Mouse (Mus musculus) layer of hippocampus, adult 8-10 months (tissue): ENCODE data around the gene Pkhd1. TPM values are rescaled to one million over a fixed set of nuclear protein-coding genes. Genes with fewer than 3 reads are reported as not detected.

Experiments
- DNase-seq, 2 experiments: peaks; one replicate each; pipeline ENCODE4 v3.0.0; 2022; ENCODE audit warnings: low spot score in 2 of 2
- total RNA-seq, 4 experiments: library from RNA; stranded (reverse); gene quantifications; 2 replicates each; pipeline ENCODE4 v1.2.4; 2022

The Pkhd1 gene
- total RNA-seq, result under 1 TPM in 1 of 4 experiments, not detected in 3; 0.04 TPM

DNA sequence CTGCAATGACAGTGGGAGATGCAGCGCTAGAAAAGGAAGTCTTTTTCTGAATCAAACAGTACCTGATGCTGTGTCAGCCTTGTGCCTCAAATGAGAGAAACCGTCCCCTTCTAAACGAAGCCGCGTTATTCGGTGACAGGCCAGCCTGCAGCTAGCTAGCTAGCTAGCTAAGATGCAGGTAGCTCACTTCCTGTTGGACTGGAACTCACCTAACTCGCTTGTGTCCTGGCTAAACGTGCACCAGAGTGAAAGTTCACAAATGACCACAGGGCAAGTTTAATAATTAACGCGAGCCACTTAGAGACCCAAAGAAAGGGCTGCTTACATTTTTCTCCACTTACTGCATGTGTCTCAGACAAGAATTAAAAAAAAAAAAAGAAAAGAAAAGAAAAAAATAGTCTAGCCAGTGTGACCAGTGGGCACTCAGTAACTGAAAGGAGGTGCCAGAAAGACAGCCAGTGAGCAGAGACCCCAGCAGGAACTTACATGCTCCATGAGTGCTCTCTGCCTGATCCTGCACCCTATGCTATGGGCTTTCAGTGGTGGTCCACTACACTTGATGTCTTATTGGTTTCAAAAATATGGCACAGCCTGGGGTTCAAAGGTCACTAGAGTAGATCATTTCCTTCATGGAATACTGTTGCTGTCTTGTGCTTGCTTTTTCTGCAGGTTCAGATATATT is at the start of gene Pkhd1:
TSS of gene Pkhd1 (minus strand) at position 216 of the 682 bp plus-strand sequence.
- DNase-seq, result no peak

DNA sequence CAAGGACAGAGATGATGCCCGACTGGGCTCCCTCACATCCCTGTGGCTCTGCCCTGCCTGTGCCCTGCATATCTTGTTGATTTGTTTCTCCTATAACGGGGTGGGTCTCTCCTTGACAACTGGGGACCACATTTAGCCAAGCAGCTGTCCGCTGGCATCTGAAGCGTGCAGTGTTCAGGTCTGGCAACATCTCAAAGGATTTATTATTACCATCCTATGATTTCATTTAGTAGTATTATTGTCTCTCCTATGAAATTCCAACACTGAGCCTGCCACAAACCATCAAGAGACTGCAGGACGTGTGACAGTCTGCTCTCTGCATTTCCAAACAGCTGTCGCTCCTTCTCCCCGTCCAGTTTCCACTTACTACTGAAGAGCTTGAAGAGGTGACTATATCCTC is 49.7 kb upstream of the Pkhd1 start:
- no peak for DNase-seq

DNA sequence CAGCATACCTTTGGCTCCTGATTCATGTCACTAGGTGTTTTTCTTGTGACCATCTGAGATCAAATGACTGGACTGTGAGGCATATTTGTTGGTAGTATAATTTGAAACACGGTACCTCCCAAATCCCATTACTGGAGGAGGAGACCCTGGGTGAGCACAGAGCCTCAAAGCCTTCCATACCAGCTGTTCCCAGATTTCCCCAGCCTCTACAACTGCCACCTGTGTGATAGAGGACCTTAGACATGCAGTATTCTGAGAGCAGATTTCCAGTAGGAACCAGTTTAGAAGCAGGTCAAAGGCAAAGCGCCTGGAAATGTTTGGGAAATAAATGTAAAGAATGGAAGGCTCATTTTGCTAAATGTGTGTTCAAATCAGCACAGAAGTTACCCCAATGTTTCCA is 48.4 kb upstream of the Pkhd1 start:
- DNase-seq, result no peak

DNA sequence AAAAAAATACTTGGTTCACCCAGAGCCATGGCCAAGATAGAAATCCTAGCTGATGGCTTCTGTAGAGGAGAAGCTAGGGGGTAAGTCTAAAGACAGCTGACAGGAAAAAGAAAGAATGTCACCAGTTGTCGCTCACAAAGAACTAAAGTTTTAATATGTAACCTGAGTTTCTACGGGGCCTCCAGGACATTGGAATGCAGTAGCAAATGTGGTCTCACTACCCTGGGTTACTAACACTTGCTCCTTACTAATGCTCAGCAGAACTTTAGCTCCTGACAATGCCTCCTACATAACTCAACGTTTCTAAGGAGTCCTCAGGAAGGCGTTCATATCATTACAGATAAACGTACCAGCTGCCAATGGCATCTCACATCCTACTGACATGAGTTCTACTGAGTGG is 37.2 kb upstream of the Pkhd1 start:
- DNase-seq, result no peak

DNA sequence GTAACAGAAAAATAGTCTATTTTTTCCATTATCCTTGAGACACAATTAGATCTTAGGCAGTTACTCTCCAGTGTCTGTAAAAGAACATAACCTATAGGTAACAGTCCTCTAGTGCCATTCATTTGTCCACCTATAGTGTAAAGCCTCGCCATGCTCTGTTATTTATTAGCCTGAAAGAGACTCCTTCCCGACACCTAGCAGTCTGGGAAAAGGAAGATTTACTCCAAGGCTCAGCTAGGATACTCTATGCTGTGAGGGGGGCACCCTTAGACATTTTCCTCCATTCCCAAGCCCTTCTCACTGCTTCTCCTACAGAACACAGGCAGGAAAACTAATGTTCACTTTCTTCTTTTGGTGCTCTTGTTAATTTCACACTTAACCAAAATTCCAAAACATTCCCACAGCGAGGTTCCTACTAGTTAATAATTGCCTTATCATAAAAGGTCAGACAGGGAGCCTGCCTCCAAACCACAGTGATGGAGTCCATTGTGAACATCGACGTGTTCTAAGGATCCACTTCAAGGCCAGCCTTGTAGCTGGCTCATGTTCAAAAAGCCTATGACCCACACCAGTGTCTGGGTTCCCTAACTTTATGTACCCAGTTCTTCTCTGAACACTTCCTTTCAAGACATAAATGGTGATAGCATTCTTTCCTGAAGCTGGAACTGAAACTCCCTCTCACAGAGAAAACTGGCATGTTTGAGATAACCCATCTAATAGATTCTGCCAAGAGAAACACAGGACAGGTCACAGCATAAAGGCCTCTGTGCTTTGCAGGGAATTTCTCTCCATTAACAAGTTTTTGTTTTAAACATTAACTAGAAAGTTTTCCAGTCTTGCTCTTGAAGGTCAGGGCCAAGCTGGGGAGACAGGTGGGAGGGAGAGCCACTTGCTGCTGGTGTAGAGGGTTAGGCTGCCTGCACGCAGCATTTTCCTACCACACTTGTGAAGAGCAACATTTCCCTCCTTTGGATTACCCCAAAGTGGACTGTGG is 35.9 kb upstream of the Pkhd1 start:
- DNase-seq, result no peak

DNA sequence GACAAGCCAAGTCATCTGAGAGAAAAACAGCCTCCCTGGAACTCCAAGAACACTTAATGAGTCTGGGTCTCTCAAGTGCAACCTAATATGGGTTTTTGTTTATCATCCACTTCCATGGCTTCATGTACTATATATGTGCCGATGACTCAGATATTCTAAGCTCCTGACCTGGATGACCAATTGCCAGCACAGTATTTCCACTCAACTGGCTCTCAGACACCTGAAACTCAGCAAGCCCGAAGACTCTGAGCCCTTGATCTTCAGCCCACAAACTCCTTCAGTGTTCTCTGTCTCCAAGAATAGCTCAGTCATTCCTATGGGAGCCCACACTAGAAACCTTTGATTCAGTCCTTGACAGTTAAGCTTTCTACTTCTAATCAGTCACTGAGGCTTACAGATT is 17.0 kb upstream of the Pkhd1 start:
- no peak for DNase-seq

DNA sequence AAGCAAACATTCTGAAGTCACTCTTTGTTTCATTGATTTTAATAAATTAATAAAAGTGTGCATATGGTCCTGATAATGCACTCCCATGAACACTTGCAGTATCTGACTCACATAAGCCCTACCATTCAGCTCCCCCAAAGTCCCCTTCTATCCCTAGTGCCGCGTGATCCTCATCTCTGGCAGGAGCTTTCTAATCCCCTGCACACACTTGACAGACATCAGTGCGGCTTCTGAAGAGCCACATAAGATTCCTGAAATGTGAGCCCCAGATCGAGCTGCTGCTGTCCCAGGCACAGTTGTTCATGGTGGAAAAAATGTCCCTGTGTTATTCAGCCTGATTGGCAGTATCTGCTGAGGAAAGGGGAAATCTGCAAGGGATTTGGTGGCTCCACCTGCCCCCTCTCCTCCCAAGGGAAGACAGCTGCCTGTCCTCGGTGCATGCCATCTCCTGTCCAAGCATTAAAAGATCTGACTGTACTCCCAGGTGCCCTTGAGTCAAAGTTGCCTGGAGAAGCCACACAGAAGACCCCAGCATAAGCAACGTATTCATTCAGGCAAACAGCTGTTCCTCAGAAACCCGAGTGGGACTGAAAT is 15.5 kb upstream of the Pkhd1 start:
- DNase-seq, result no peak

DNA sequence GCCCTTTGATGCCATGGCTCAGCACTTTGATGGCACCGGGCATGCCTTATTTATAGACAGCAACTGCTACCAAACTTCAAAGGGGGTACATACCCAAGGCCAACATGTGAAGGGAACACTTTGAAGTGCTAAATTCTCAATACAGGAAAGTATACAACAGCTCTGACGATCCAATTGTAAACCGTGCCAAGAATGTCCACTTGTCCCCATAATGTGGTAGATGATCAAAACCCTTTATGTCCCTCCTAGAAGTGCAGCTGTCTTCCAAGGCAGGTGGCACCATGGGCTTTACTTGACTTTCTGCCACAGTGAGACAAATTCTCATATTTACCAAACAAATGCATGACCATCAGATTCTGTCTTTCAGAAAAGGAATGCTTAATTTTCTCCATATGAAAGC is 6.7 kb upstream of the Pkhd1 start:
- DNase-seq, result no peak

DNA sequence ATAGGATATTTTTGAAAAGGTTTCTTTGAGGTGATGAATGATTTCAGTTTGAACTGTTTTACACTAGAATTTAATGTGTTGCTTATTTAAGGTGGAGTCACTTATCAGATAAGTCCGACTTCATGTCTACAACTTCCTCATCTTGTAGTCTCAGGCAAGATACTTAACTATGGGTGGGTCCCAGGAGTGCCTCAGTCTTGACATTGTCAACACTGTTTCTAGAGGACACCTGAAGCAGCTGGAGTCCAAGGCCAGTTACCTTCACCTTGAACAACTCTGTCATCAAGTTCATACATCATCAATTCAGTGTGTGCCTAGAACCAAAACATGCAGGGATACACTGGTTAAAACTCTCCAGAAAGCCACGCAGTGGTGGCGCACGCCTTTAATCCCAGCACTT is 5.5 kb upstream of the Pkhd1 start:
- no peak for DNase-seq

DNA sequence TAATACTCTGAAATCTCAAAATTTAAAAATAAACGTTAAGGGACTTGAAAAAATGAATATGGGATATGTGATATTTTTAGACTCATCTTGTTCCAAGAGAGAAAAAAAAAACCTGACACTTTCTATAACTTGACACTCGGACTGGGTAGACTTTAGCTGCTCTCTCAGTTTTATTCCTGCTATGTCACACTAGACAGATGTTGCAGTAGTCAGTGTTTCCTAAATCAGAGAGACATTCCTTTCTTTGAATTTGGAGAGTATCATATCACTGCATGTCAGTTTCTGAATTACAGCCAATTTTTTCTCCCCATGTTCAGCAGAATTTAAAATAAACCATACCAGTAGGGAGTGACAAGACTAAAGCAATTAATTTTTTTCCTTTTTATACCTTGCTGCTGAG is 2.7 kb upstream of the Pkhd1 start:
- no peak for DNase-seq

DNA sequence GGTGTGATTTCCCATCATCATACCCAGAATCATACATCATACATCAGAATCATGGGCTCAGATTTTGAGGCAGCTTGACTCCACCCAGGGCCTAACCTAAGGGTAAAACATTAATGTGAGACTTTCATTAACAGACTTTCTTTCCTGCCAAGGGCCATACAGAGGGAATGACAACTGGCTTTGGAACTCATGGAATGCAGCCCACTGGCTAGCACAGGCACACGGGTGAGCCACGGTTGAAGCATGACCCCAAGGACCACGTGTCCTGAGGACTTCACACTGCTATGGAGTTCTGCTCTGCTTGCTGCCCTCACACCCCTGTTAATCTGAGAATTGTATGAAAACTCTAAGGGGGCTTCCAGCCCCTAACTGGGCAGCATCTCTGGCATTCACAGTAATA is 1.5 kb upstream of the Pkhd1 start:
- DNase-seq, result no peak

DNA sequence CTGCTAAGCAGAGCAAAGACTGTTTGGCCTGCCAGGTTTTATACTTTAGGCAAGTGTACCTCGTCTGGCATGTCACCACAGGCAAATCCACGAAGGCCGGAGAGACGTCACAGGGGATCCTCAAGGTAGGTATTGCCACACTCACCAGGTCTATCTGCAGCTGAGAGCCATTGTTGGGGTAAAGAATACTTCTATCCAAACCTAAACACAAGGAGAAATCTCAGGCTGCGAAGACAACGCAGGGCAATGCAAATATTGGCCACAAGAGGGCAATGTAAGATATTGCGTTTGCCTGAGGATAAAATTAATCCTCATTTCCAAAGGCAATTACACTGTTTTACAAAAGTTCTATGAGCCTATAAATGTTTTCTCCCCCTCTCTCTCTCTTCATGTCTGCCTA is 5.2 kb downstream of the Pkhd1 start:
- DNase-seq, result peak in 1 of 2 experiments; percentile 50

DNA sequence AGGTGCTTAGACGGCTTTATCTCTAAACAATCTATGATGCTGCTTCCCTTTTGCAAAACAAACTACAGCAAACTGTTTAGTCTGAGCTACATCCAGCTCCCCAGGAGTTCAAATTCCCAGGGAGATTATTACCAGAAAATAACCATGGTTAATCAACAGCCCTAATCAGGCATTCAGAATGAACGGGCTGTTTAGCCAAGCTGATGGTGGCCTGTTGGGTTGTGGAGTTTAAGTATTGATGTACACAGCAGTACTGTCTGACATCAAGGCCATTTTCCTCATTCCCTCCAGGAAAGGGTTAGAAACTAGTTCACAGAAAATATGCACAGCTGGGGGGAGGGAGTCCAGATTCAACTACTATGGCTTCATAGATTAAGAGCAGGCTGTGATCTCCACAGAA is 12.4 kb downstream of the Pkhd1 start:
- no peak for DNase-seq

DNA sequence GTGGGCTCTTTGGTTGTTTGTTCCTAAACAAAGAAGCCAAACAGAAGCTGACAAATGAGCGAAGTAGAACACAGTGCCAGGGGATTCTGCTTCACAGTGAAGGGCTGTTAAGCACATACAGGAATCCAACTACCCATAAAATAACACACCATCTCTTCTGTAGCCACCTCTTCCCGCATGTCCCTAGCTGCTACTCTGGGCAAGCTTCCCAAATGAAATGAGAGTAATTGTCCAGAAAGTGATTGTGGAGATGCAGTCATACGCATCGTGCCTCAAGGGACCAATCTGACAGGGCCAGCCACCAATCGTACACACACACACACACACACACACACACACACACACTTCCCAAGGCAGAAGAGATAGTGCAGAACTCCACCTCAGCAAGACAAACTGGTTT is 27.4 kb downstream of the Pkhd1 start:
- DNase-seq, result no peak

DNA sequence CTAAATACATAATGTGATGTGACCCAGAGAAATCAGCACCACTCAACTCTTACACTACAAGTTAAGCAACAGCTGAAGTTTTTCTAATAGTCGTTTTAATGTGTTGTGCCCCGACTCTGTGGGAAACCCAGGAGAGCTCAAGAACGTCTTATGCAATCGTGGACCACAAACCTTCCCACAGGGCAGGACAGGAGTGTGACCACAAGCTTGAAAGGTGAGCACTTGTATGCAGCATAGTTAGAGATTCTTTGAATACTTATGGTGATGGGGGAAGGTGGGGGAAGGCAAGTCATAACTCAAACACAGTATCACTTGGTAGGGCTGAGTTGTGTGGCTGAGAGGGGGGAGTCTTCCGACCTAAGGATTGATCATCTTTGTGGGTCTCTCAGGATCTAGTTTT is 46.4 kb downstream of the Pkhd1 start:
- DNase-seq, result no peak

DNA sequence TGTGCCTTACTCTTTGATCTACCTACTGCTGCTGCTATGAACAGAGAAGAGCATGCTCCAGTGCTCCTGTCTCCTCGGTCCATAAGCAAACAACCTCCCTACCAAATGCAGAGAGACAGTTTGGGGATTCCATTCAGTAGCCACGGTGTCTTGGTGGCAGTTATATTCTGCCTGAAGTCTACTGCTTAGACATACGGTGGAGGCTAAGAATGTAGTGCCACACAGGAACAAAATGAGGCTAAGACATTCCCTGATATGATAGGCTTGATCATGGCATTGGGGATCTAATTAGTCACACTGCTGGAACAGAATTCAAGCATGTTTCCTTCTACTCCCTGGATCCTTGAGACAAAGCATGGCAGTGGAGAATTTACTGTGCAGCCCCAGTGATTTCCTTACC is 48.4 kb downstream of the Pkhd1 start:
- DNase-seq, result no peak

DNA sequence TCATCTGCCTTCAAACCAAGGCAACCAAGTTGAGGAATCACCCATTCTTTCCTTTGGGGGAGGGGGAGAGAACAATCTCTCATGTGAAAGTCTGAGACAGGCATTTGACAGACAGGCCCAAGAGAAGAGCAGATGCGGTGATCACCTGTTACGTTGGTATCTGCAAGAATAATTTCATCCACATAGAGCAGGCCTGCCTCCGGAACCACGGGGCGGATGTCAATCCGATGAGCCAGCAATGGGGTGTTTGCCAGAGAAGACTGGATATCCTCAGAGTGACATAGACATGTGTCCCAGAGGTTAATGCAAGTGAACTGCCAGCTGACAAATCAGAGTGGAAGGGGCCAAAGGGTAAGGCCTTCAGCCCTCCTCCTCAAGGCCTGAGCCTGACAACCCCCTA is 59.4 kb downstream of the Pkhd1 start:
- no peak for DNase-seq

DNA sequence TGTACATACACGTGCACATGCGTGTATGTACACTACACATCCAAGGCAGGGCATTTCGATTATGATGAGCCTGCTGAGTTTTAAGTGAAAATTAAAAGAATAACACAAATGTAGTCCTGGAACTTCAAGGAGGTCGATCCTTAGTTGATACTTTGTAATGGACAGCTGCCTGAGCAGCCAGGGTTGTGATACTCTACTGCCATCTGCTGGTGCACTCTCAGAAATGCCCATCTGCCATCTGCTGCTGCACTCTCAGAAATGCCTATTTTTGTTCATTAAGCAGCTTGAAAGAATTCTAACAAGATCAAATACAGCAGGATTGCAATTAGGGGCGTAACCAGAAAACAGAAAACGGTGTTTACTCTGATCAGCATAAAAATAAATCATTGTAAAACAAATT is 63.5 kb downstream of the Pkhd1 start:
- peak; percentile 12 to 54 for DNase-seq

DNA sequence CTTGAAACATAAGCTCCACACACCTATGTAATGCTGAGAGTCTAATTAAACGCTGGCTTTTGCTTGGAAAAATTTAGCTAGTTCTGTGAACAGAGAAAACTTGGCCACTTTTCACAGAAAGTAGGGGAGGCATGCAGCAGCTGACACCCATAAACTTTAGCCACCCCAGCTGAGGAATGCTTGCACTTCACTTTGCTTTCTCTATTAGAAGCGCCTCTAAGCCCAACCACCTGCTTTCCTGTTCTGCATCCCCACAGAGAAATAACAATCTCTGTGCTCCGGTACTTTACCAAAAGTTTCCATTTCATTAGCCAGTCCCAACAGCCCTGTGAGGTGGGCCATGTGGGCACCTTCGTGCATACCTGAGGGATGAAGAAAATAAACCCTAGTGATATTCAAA is 66.5 kb downstream of the Pkhd1 start:
- DNase-seq, result no peak

DNA sequence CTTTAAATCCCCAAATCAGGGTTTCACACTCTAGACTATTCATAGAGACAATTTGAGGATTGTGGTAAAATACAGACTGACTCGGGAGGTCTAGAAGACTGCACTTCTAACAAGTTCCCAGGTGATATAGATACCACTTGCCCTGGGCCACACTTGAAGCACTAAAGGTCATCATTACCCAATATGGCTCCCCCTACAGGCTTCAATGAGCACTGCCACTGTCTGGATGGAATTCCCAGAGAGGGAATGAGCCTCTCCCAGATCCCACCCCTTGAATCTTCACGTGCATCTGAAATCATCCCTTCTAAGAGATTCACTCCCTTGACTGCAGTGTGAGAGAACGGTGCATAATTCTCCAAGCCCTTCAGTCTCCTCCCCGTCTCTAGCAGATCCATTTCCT is 73.3 kb downstream of the Pkhd1 start:
- no peak for DNase-seq

DNA sequence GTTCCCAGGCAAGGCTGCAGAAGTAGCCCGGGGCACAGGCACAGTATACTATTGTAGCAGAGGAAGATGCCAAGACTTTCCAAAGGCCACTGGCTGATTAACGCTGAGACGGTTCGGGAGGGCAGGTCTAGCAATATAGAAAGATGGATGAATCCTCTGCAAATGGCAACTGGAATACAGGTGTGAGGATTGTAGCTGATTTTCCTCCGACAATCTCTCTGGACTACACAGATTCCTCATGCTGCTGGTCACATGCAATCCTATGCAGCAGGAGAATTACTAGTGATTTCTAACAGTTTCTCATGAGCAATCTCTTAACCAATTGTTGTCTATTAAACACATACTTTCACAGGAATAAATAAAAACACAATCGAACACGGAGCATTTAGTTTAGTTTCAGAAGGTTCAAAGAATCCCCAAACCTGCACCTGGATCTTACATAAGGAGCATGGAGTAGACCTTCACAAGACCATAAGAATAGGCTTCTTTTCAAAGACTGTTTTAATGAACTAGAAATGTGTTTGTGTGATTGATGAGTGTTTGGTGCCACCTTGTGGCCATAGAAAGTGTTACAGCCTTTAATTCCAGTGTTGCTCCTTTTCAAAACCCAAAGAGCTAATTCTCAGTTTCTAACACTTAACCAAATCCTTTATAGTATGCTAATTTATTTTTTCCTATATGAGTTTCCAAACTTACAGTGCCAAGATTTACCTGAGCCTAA is 104.3 kb downstream of the Pkhd1 start:
- DNase-seq, result peak; percentile 20 to 75

DNA sequence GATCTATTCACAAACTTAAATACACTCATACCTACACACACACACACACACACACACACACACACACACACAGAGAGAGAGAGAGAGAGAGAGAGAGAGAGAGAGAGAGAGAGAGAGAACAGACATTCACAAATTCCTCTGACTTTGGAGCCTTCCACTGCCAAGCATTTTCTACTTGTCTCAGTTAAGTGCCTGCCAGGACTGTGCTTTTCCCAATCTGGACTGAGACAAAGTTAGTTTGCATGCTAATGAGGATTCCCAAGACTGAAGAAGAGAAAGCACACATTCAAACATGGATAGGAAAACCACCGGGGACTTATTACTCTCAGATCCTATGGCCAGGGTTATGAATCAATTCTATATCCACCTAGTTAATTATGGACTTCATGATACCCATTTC is 118.9 kb downstream of the Pkhd1 start:
- no peak for DNase-seq
